8 mouse cellular contexts compared by ENCODE assay signal in genomic region chr11:62573959-62574702, GRCm38 (mm10). TPM values are rescaled to one million over a fixed set of nuclear protein-coding genes. Genes with fewer than 3 reads are reported as not detected.
DNase-seq lines count a peak whose midpoint lies in the region; ATAC-seq and TF ChIP-seq lines count a peak whose summit lies in the region.

TSS of gene Trpv2 (plus strand) at chr11:62574486.

- no peaks in the 10 kb centered on the region for H3K4me1 ChIP-seq in brown adipose tissue, adult 24 weeks (ENCODE audit: control insufficient read depth, insufficient read depth, insufficient read length, low read length)
- H3K4me1 ChIP-seq in hindbrain, postnatal 0 days (ENCODE audit: insufficient read depth, low read length): 0 out of 2 replicates have a peak, but pooled peaks cover 4% of the 10 kb centered on the region

- 82% methylated on average over 6 of the region's 6 CpGs for WGBS in hindbrain, postnatal 0 days

- no peak for TF ChIP-seq CTCF in hindbrain, postnatal 0 days (IDR thresholded peaks at IDR 0.05; ENCODE audit: low read depth)

- peak within 1 kb of the TSS; percentile 56 for H3K4me3 ChIP-seq in brown adipose tissue, adult 24 weeks (ENCODE audit: insufficient read depth, low read depth, low read length)
- peak within 1 kb of the TSS; percentile 54 for H3K4me3 ChIP-seq in hindbrain, postnatal 0 days (ENCODE audit: low read length)

- DNase-seq in layer of hippocampus, adult 8-10 months (ENCODE audit: low spot score in 2 of 2): no peak
- DNase-seq in layer of hippocampus, adult 9-11 months: no peak
- no peak for DNase-seq in hindbrain, postnatal 0 days (ENCODE audit: low spot score)
- peak; percentile 83 to 84 for DNase-seq in thymus, postnatal 10 days (ENCODE audit: low spot score in 2 of 2)
- DNase-seq in urinary bladder, postnatal 10 days (ENCODE audit: low spot score): no peak
- no peak for DNase-seq in right cerebral cortex, postnatal 10 days (ENCODE audit: low spot score in 2 of 2)

- H3K9ac ChIP-seq in hindbrain, postnatal 0 days (replicated peaks; ENCODE audit: low read length): peak within 1 kb of the TSS; percentile 56; the same call in 1 of the 2 replicates

- no peaks in the 10 kb centered on the region for H3K36me3 ChIP-seq in hindbrain, postnatal 0 days (ENCODE audit: insufficient read depth, low read length)

- no peaks in the 10 kb centered on the region for H3K9me3 ChIP-seq in hindbrain, postnatal 0 days (ENCODE audit: low read length)

- ATAC-seq in hindbrain, postnatal 0 days: no peak
- ATAC-seq in megakaryocyte, adult 5-6 weeks (ENCODE audit: poor library complexity, severe bottlenecking): peak; percentile 37

- peak within 1 kb of the TSS; percentile 99 for H3K4me2 ChIP-seq in hindbrain, postnatal 0 days (ENCODE audit: low read depth, low read length)

- H3K27me3 ChIP-seq in hindbrain, postnatal 0 days (ENCODE audit: insufficient read depth, low read length): no peaks in the 10 kb centered on the region

- H3K27ac ChIP-seq in brown adipose tissue, adult 24 weeks (replicated peaks; ENCODE audit: low read depth, low read length): no peak within 1 kb of the TSS
- peak within 1 kb of the TSS; percentile 84; the same call in 1 of the 2 replicates for H3K27ac ChIP-seq in hindbrain, postnatal 0 days

RNA-seq across cellular contexts. Expression of gene Trpv2, which starts in this region (rescaled TPM):
- total RNA-seq in layer of hippocampus, adult 8-10 months (2022): 10 to 100 TPM; 14.5 to 15.9 (median 15.1) TPM
- polyA plus RNA-seq in brown adipose tissue, adult 24 weeks (2012; ENCODE audit: insufficient read depth, insufficient read length, missing spikeins): 1.0 and 2.5 TPM in 2 replicates
- total RNA-seq in hindbrain, postnatal 0 days (2014; rRNA removed): 46.2 and 51.0 TPM in 2 replicates
- 24.4 and 24.9 TPM in 2 replicates for polyA plus RNA-seq in hindbrain, postnatal 0 days (2015; fragmentation: Nextera tagmentation; extraction: Ambion mirVana)
- total RNA-seq in megakaryocyte, adult 5-6 weeks (2015): 24.9 and 27.9 TPM in 2 replicates
- 46.6 and 51.1 TPM in 2 replicates for total RNA-seq in megakaryocyte, adult 5-6 weeks (2017)

Comparison
In these comparisons a context has a peak if more than half of its experiments do, and no peak if none do; other contexts are left out.
1. DNase-seq: peak in thymus, postnatal 10 days (2 of 2); none in layer of hippocampus, adult 8-10 months (0 of 2), layer of hippocampus, adult 9-11 months (single experiment), hindbrain, postnatal 0 days (single experiment), urinary bladder, postnatal 10 days (single experiment) and right cerebral cortex, postnatal 10 days (0 of 2).